Mouse (Mus musculus) T-helper 17 cell (primary cell): ENCODE results near the gene Cyp2a12.
"Not testable (repeated sequence)": the region's sequence is repeated elsewhere in the genome, so short reads cannot be mapped to it uniquely, and the experiment has no call there.

Source experiments
- in situ Hi-C, 2 experiments: fragments of 300-600 bp; cut with MboI, MseI; formaldehyde crosslinking; loops; 1 replicate in 1 of 2; 2 replicates in 1 of 2; pipeline ENCODE4 v1.15.1; 2025; ENCODE audit warnings: high pct_unique_total_duplicates in 2 of 2

Gene Cyp2a12

GRCm38 (mm10) chr7:27028789-27029188, at the start of gene Cyp2a12:
TSS of gene Cyp2a12 (plus strand) at chr7:27029081.
- in situ Hi-C loops: no loop called here

- in situ Hi-C loops: not testable (repeated sequence)
Observed at GRCm38 (mm10) chr7:26981464-26981863, 47.4 kb upstream of the Cyp2a12 start.

GRCm38 (mm10) chr7:26981937-26982336, 46.9 kb upstream of the Cyp2a12 start:
- in situ Hi-C loops: not testable (repeated sequence)

- in situ Hi-C loops: no loop called here
Observed at GRCm38 (mm10) chr7:26982551-26982950, 46.3 kb upstream of the Cyp2a12 start.

GRCm38 (mm10) chr7:26983151-26983550, 45.7 kb upstream of the Cyp2a12 start:
- in situ Hi-C loops: not testable (repeated sequence)

GRCm38 (mm10) chr7:27026581-27026980, 2.3 kb upstream of the Cyp2a12 start:
- in situ Hi-C loops: not testable (repeated sequence)

- in situ Hi-C loops: loop anchor here in 1 of 2 experiments (5.0 kb wide), 1 partner anchor 132 kb away; no protein-coding TSS in a partner anchor
Observed at GRCm38 (mm10) chr7:27048886-27049285, 20.0 kb downstream of the Cyp2a12 start.

- in situ Hi-C loops: not testable (repeated sequence)
Observed at GRCm38 (mm10) chr7:27059333-27059732, 30.5 kb downstream of the Cyp2a12 start.

GRCm38 (mm10) chr7:27059896-27060295, 31.0 kb downstream of the Cyp2a12 start:
- in situ Hi-C loops: not testable (repeated sequence)

GRCm38 (mm10) chr7:27078641-27079040, 49.8 kb downstream of the Cyp2a12 start:
- in situ Hi-C loops: no loop called here

GRCm38 (mm10) chr7:27081625-27082024, 52.7 kb downstream of the Cyp2a12 start:
- in situ Hi-C loops: no loop called here
